Mouse (Mus musculus): ENCODE results near the gene Mcat. TPM values are rescaled to one million over a fixed set of nuclear protein-coding genes. Genes with fewer than 3 reads are reported as not detected.

Gene Mcat
- total RNA-seq, 2 experiments from 2014 or later = 27.5 to 33.5 TPM

DNA sequence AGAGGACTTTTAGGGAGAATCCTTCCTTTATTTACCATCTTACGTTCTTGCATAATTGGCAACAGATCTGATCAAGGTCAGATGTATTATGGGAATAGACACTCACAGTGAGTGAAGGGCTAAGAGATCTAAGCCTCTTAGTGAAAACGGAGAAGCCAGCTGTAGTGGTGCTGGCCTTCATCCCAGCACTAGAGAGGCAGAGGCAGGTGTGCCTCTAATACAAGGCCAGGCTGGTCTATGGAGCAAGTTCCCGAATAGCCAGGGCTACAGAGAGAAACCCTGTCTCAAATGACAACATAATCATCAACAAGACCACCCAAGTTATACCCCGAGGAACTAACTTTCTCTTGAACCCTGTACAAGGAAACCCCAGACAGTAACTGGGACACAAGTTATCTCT, 19.3 kb upstream of the Mcat start:
- intact Hi-C loops (cut with DNase I) = no loop called here
- no peak for DNase-seq (ENCODE audit: low spot score in 2 of 2)

DNA sequence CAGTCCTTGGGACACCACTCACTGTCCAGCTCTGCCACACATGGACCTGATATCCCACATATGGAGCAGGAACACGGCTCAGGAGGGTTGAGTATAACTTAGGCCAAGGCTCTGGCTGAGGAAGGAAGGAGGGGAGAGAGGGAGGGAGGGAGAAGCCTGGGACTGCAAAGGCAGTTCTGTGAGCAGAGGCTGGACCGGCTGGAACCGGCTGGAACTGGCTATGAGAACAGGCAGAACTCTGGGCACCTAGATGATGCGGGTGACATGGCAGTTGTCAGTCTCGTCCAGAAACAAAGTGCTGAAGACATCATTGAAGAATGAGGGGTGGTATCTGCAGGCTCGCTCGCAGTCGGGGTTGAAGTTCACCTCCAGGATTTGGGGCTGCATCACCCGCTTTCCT, 13.1 kb upstream of the Mcat start:
- DNase-seq (ENCODE audit: low spot score in 2 of 2) = no peak
- intact Hi-C loops (cut with DNase I) = no loop called here

DNA sequence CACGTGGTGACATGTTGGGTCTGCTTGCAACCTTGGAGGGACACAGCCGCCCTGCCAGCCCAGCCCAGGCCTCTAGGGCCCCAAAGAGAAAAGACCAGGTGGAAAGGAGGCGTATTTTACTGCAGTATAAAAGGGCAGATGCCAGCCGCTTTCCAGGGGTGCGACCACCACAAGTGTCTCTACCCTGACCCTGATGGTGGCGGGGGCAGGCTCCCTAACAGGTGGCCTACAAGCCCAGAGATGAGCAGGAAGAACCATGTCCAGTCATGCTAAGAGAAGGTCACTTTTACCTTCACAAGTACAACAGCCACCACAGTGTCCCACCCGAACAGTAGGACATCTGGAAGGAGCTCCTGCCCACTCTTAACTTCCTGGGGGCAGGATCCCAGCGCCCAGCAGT, 12.0 kb upstream of the Mcat start:
- DNase-seq (ENCODE audit: low spot score in 2 of 2) = no peak
- intact Hi-C loops (cut with DNase I) = no loop called here

GRCm38 (mm10) chr15:83574731-83575351, 11.3 kb upstream of the Mcat start:
- DNase-seq (ENCODE audit: low spot score in 2 of 2) = no peak
- intact Hi-C loops (cut with DNase I) = no loop called here

DNA sequence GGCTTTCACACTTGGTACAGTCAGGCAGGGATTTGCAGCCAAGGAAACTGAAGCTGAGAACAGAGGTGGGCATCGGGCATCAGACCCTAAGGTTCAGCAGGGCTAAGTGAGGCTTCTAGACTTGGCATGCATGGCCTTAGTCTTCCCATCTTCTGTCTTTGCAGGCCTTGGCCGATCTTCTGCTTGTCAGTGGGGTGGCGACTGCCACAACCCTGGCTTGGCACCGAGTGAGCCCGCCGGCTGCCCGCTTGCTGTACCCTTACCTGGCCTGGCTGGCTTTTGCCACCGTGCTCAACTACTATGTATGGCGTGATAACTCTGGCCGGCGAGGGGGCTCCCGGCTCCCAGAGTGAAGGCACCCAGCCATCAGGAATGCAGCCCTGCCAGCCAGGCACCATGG, 10.0 kb upstream of the Mcat start:
- DNase-seq (ENCODE audit: low spot score in 2 of 2) = no peak
- intact Hi-C loops (cut with DNase I) = no loop called here

DNA sequence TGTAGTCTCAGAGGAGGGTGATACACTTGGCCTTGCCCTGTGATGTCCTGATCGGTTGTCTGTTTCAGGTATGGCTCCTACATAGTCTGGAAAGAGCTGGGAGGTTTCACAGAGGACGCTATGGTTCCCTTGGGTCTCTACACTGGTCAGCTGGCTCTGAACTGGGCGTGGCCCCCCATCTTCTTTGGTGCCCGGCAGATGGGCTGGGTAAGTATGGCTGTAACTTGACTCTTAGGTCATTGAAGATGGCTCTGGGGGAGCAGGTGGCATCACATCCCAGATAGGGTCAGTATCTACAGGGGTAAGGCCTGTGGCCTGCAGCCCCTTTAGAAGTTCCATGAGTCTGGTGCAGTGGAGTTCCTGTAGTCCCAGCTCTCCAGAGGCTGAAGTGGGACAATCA, 8.5 kb upstream of the Mcat start:
- no peak for DNase-seq (ENCODE audit: low spot score in 2 of 2)
- intact Hi-C loops (cut with DNase I) = no loop called here

GRCm38 (mm10) chr15:83571636-83572035, 8.0 kb upstream of the Mcat start:
- no peak for DNase-seq (ENCODE audit: low spot score in 2 of 2)
- intact Hi-C loops (cut with DNase I) = no loop called here

DNA sequence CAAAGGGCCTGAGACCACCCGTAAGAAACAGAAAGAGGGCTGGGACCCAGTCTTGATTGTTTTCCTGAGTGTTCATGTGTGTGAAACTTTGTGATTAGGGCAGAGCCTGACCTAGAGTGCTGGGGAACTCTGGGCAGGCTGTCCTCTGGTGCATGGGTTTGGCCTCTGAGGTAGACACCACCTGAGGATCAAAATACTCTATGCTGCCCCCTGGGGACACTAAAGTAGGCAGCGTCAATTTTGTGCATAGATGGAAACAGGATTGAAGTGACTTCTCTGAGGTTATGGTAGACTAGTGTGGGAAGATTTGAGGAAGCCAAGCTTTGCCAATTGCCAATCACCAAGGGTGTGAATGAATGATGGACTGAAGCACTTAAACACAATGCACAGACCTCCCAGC, 7.1 kb upstream of the Mcat start:
- intact Hi-C loops (cut with DNase I) = no loop called here
- DNase-seq (ENCODE audit: low spot score in 2 of 2) = no peak

GRCm38 (mm10) chr15:83569682-83570081, 6.1 kb upstream of the Mcat start:
- intact Hi-C loops (cut with DNase I) = no loop called here
- DNase-seq (ENCODE audit: low spot score in 2 of 2) = no peak

GRCm38 (mm10) chr15:83568544-83568943, 5.0 kb upstream of the Mcat start:
- intact Hi-C loops (cut with DNase I) = no loop called here
- no peak for DNase-seq (ENCODE audit: low spot score in 2 of 2)

DNA sequence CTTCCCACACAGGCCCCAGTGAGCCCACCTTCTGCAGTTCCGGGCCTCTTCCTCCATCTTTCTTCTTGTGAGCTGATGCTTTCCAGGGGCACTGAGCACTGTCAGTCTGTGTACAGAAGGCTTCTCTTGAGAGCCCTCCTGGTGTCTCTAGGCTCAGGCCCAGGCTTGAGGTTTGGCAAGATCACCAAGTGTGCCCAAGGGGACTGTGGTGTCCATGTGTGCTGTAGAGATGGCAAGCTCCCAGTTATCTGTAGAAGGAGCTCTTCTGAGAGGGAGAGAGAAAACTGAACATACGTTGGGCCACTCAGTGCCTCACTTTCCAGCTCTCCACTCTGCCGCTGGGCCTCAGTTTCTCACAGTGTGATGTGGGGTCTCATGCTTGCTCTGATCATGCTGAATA, 4.1 kb upstream of the Mcat start:
- intact Hi-C loops (cut with DNase I) = no loop called here
- DNase-seq (ENCODE audit: low spot score in 2 of 2) = no peak

DNA sequence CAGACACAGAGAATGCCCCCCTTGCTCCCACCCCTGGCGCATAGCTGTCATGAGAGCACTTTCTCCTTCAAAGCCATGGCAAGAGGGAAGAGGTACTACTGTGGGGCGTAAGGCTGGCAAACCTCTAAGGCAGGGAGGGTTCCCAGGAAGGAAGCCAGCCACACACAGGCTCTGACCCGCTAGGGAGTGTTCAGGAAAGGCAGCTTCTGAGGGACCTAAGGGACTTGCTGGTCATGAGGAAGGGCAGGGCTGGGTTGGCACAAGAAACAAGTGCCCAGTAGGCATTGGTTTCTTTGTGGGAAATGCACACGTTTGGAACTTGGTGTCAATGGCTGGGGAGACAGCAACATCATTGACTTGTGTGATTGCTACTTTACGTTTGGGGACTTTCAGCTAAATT, 2.4 kb upstream of the Mcat start:
- intact Hi-C loops (cut with DNase I) = no loop called here
- no peak for DNase-seq (ENCODE audit: low spot score in 2 of 2)

DNA sequence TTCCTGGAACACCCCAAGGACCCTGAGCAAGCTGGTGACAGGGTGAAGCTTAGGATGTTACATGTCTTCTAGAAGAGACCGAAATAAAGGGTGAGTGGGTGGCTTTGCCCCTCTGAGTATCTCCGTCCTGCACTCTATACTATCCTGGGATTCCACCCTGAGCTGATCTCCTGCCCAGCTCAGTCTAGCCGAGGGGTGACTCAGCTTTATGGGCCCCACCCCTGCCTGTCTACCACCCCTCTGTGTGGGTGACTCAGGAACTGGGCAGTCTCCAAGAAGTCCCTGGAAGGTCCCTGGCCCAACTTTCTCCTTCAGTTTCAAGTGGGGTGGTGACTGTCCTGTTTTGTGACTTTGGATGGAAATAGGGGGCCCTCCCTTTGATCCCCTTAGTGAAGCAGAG, 1.8 kb upstream of the Mcat start:
- intact Hi-C loops (cut with DNase I) = no loop called here
- DNase-seq (ENCODE audit: low spot score in 2 of 2) = no peak

DNA sequence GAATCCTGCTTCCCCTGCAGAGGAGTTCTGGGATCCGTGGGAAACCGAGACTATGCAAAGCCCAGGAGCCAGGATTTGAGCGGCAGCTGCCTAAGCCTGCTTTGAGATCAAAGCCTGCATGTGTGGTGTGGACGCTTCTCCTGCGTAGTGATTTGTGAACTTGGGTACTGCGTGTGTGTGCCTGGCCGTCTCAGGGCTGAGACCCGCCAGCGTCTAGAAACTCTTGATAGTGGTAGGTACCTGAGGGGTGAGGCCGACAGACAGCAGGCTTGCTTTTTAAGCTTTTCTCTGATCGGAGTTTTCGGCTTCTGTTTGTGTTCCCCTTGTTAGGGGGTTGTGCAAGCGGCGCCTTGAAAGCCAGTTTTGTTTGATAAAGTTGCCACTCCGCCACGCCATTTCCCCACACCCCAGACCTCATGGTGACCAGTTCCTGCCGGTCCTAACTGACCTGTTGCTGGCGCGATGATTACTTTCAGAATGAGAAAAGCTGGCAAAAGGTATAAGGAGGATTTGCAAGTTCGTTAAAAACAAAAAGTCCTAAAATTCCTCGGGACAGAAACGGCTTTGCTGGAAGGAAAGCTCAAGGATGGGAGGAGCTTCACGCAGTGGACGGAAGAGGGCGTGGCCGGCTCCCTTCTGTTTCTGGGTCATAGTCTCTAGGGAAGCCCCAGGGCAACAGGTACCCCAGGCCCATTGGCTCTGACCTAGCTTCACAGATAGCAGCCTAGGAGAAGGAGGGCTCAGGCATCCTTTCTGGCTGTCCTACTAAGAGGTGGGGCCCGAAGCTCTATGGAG, 467 bp upstream of the Mcat start:
- intact Hi-C loops (cut with DNase I) = no loop called here
- no peak for DNase-seq (ENCODE audit: low spot score in 2 of 2)

GRCm38 (mm10) chr15:83562626-83563270, 839 bp downstream of the Mcat start:
- peak; percentile 41 to 62 for DNase-seq (ENCODE audit: low spot score in 2 of 2)
- intact Hi-C loops (cut with DNase I) = no loop called here

DNA sequence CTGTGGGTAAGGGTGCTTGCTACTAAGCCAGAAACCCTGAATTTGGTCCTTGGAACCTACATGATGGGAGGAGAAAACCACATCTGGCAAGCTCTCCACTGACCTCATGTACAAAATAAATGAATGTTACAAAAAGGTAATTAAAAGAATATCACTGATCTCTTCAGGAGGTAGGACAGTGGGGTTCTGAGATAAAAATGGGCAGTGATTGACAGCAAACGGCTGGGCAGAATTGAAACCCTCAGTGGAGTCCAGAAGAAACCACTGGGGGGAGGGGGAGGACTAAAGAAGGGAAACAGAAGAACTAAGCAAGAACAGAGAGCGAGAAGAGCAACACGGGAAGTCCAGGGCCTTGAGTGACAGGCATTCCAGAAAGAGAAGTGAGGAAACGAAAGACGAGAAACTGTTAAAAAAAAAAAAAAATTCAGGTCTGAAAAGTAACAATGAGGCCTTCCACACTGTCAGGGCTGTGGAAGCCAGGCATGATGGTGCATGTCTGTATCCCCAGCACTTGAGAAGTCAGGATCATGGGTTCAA, 2.6 kb downstream of the Mcat start:
- intact Hi-C loops (cut with DNase I) = no loop called here
- DNase-seq (ENCODE audit: low spot score in 2 of 2) = no peak

DNA sequence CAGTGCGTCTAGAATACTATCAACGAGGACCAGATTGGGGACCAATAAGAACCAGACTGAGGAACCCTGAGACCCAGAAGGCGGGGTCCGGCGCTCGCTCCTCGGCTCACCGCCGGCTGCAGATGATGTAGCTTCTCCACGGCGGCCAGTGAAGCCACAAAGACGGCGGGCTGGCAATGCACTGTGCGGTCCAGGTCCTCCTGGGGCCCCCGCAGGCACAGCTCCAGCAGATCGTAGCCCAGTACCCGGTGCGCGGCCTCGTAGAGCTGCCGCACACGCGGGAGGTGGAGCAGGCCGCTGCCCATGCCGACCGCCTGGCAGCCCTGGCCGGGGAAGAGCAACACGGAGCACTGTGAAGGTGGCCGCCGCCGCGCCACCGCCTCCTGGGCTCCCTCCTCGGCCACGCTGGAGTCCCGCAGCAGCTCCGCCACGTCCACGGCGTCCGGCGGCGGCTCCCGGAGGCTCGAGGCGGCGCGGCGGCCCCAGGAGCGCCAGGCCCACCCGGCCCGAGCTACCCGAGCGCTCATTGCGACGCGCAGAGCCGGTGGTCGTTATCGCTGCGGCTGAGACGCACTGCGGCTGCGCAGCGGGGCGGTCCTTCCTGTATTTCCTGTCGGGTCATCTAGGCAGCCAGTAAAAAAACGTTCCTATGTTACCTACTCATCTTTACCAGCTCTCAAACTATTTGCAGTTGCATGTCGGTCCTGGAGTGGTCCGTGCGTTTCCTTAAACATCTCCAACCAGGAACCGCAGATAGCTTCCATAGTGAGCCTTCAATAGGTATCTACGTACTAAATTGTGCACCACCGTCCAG, 8.2 kb downstream of the Mcat start:
- intact Hi-C loops (cut with DNase I) = no loop called here
- DNase-seq (ENCODE audit: low spot score in 2 of 2) = peak; percentile 86 to 87

DNA sequence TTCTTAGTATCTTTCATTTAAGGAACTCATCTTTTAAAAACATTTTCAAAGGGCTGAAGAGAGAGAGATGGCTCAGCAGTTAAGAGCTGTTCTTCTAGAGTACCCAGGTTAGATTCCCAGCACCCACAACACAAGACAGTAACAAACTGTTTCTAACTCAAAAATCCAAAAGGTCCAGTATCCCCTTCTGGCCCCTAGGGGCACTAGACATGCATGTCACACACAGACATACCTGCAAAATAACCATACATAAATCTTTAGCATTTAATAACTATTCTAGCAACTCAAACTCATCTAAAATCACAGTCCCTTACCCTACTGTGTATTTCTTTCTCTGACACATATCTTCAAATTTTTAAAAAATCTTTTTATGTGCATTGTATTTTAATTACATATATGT, 9.8 kb downstream of the Mcat start:
- DNase-seq (ENCODE audit: low spot score in 2 of 2) = no peak
- intact Hi-C loops (cut with DNase I) = no loop called here

- DNase-seq (ENCODE audit: low spot score in 2 of 2) = no peak
- intact Hi-C loops (cut with DNase I) = no loop called here
Observed at GRCm38 (mm10) chr15:83550137-83550536, 13.4 kb downstream of the Mcat start.

- intact Hi-C loops (cut with DNase I) = no loop called here
- DNase-seq (ENCODE audit: low spot score in 2 of 2) = no peak
Observed at GRCm38 (mm10) chr15:83547144-83547543, 16.4 kb downstream of the Mcat start.

Measured in left cerebral cortex, postnatal 36 days (tissue).